Mouse (Mus musculus): Measurements from ENCODE around the gene Cabp4. TPM values are rescaled to one million over a fixed set of nuclear protein-coding genes. Genes with fewer than 3 reads are reported as not detected.
A peak's percentile ranks its signal among the peaks of the same experiment; 100 is the strongest.

The Cabp4 gene
- total and polyA plus RNA-seq, 3 experiments = 0.21 TPM; not detected in 2

DNA sequence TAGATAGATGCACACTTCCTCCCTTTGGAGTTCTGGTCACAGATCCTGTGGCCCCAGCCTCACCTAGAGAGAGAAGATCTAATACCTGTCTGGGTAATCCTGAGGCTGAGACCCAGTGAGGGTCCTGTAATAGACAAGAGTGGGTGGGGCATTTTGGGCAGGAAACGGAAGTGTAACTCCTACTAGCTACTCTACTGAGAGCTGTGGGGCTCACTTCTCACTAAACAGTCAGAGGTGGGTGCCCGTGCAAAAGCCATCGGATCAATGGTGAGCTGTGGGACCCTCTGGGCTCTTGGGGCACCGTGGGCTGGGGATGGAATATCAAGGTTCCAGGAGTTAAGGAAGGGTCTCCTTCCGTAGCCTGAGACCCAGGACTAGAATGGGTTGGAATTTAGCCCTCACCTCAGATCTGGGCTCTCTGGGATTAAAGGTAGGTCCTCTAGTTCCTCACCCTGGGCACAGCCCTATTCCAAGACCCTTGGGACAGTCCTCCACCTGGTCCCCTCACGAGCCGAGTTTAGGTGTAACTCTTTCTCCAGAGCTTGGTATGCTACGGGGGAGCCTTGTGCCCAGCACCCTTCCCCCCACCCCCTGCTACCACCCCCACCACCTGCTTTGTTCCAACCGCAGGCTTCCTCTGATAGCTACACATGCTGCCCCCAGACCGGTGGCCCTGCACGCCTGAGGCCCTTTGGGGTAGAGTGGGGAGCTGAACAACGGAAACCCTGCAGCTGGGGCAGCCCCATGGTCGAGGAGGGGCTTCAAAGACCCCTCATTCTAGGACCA is 10.8 kb upstream of the Cabp4 start:
- Histone ChIP-seq H3K4me3 (no peak overlapping the region), H3K4me1 (ENCODE audit: control insufficient read depth, insufficient read depth, low read length) (peaks cover 7% of the 10 kb centered on the region), H3K9ac (ENCODE audit: low read depth, low read length) (no peak overlapping the region), H3K36me3 (ENCODE audit: control insufficient read depth, insufficient read depth, low read length) (no peaks in the 10 kb centered on the region), H3K79me2 (replicated peaks; ENCODE audit: control insufficient read depth, insufficient read depth, low read length) (no peaks in the 10 kb centered on the region), H3K27ac (no peak overlapping the region), H3K27me3 (ENCODE audit: control insufficient read depth, insufficient read depth, low read length) (no peaks in the 10 kb centered on the region)
- DNase-seq = no peak
- TF ChIP-seq CTCF (IDR thresholded peaks at IDR 0.05) = no peak
- TF ChIP-seq EP300 (IDR thresholded peaks at IDR 0.05; ENCODE audit: insufficient read depth, low read depth, low read length) = no peak
- TF ChIP-seq POLR2A (IDR thresholded peaks at IDR 0.05; ENCODE audit: insufficient read depth, low read depth, low read length) = no peak
- WGBS = 63% methylated on average over 13 of the region's 13 CpGs
- intact Hi-C loops (cut with DNase I) = no loop called here

DNA sequence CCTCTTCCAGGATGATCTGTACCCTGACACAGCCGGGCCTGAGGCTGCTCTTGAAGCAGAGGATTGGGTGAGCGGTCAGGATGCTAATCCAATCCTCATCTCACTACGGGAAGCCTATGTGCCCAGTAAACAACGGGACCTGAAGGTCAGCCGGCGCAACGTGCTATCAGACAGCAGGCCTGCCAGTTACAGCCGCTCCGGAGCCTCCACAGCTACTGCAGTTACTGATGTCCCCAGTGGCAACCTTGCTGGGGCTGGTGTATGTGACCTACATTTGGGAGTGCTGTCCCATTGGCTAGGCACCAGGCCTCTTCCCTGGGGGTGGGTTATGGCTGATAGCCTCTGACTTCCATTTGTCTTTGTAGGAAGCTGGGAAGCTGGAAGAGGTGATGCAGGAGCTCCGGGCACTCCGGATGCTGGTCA is 9.4 kb upstream of the Cabp4 start, which contains the start of gene Ptprcap:
Ptprcap (plus strand) TSS at position 373 of the 423 bp plus-strand sequence.
- no peak for TF ChIP-seq POLR2A (IDR thresholded peaks at IDR 0.05; ENCODE audit: insufficient read depth, low read depth, low read length)
- no peak for TF ChIP-seq CTCF (IDR thresholded peaks at IDR 0.05)
- TF ChIP-seq EP300 (IDR thresholded peaks at IDR 0.05; ENCODE audit: insufficient read depth, low read depth, low read length) = no peak
- Histone ChIP-seq H3K27me3 (ENCODE audit: control insufficient read depth, insufficient read depth, low read length) (no peaks in the 10 kb centered on the region), H3K4me3 (no peak within 1 kb of the TSS), H3K79me2 (replicated peaks; ENCODE audit: control insufficient read depth, insufficient read depth, low read length) (no peaks in the 10 kb centered on the region), H3K9ac (ENCODE audit: low read depth, low read length) (no peak within 1 kb of the TSS), H3K27ac (peak within 1 kb of the TSS; percentile 40; the same call in 1 of the 2 replicates), H3K4me1 (ENCODE audit: control insufficient read depth, insufficient read depth, low read length) (peaks cover 7% of the 10 kb centered on the region), H3K36me3 (ENCODE audit: control insufficient read depth, insufficient read depth, low read length) (no peaks in the 10 kb centered on the region)
- WGBS = 40% methylated on average over 11 of the region's 11 CpGs
- intact Hi-C loops (cut with DNase I) = no loop called here
- DNase-seq = peak in 1 of 2 experiments; percentile 57

DNA sequence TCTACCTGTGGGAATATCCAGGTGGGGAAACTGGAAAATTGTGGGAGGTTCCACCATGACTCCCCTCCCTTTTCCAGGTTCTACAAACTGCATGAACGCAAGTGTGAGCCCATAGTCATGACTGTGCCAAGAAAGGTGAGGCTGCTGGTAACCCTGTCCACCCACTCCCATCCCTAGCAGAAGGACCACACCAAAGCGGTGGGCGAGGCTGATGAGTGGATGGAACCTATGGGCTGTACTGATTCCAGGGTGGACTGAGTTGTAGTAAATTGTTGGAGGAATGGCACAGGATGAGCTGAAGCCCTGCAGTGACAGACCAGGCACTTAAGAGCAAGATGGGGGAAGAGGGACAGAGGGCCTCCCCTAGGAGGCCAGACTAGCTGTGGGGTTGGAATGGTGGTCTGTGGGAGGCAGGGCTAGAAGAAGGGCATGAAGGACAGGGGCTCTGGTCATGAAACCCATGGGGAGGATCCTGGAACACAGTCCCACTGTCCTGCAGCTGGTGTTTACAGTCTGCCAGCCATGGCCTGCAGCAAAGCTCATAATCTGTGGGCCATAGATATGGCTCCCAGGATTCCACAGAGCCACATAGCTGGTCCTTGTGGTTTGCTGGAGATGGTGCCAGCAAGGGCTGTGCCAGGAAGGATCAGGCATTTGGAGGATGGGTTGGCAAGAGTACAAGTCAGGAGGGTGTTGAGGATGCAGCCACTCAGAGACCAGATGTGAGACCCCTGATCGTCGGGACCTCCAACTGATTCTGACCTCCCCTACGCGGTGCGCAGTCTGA is 8.8 kb upstream of the Cabp4 start:
- Histone ChIP-seq H3K9ac (ENCODE audit: low read depth, low read length) (no peak overlapping the region), H3K27ac (peak overlapping the region; percentile 40; the same call in 1 of the 2 replicates), H3K79me2 (replicated peaks; ENCODE audit: control insufficient read depth, insufficient read depth, low read length) (no peaks in the 10 kb centered on the region), H3K27me3 (ENCODE audit: control insufficient read depth, insufficient read depth, low read length) (no peaks in the 10 kb centered on the region), H3K4me3 (no peak overlapping the region), H3K4me1 (ENCODE audit: control insufficient read depth, insufficient read depth, low read length) (peaks cover 10% of the 10 kb centered on the region), H3K36me3 (ENCODE audit: control insufficient read depth, insufficient read depth, low read length) (no peaks in the 10 kb centered on the region)
- no peak for DNase-seq
- TF ChIP-seq CTCF (IDR thresholded peaks at IDR 0.05) = no peak
- intact Hi-C loops (cut with DNase I) = no loop called here
- WGBS = 80% methylated on average over 8 of the region's 8 CpGs

DNA sequence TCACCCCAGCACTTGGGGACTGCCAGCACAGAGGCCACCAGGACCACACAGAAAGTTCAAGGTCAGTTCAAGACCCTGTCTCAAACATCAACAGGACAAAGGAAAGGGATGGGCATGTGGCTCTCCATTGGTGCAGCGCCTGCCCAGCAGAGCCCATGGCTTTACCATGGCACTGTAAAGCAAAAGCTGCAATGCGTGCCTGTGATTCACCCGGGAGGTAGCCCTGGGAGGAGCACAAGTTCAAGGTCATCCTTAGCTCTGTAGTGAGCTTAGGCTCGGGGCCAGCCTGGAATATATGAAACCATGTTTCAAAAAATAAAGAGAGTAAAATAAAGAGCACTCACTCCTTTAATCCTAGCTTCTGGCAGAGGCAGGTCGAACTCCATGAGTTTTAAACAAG is 8.1 kb upstream of the Cabp4 start:
- TF ChIP-seq EP300 (IDR thresholded peaks at IDR 0.05; ENCODE audit: insufficient read depth, low read depth, low read length) = no peak
- H3K9ac ChIP-seq (ENCODE audit: low read depth, low read length) = no peak overlapping the region
- intact Hi-C loops (cut with DNase I) = no loop called here
- H3K79me2 ChIP-seq (replicated peaks; ENCODE audit: control insufficient read depth, insufficient read depth, low read length) = no peaks in the 10 kb centered on the region
- no peaks in the 10 kb centered on the region for H3K36me3 ChIP-seq (ENCODE audit: control insufficient read depth, insufficient read depth, low read length)
- peaks cover 10% of the 10 kb centered on the region for H3K4me1 ChIP-seq (ENCODE audit: control insufficient read depth, insufficient read depth, low read length)
- no peak overlapping the region for H3K27ac ChIP-seq
- 88% methylated on average over 5 of the region's 5 CpGs for whole genome bisulfite sequencing
- H3K27me3 ChIP-seq (ENCODE audit: control insufficient read depth, insufficient read depth, low read length) = no peaks in the 10 kb centered on the region
- no peak overlapping the region for H3K4me3 ChIP-seq
- no peak for DNase-seq

DNA sequence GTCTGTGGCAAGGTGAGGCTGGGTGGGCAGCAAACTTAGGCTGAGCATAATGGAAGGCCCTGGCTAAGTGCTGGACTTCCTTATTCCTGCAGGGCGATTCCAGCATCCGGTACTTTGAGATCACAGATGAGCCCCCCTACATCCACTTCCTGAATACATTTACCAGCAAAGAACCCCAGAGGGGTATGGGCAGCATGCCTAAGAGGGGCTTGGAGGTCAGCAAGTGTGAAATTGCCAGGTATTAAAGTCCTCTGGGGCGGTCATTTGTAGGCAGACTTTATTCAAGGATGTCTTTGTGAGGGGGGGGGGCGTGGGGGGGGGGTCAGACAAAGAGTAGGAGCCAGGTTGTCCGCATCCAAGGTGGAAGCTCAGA is 7.6 kb upstream of the Cabp4 start:
- Histone ChIP-seq H3K4me3 (no peak overlapping the region), H3K27me3 (ENCODE audit: control insufficient read depth, insufficient read depth, low read length) (no peaks in the 10 kb centered on the region), H3K4me1 (ENCODE audit: control insufficient read depth, insufficient read depth, low read length) (peaks cover 10% of the 10 kb centered on the region), H3K79me2 (replicated peaks; ENCODE audit: control insufficient read depth, insufficient read depth, low read length) (no peaks in the 10 kb centered on the region), H3K27ac (no peak overlapping the region), H3K36me3 (ENCODE audit: control insufficient read depth, insufficient read depth, low read length) (no peaks in the 10 kb centered on the region), H3K9ac (ENCODE audit: low read depth, low read length) (no peak overlapping the region)
- DNase-seq = no peak
- intact Hi-C loops (cut with DNase I) = no loop called here
- WGBS = 67% methylated on average over 5 of the region's 5 CpGs
- TF ChIP-seq POLR2A (IDR thresholded peaks at IDR 0.05; ENCODE audit: insufficient read depth, low read depth, low read length) (no peak), EP300 (IDR thresholded peaks at IDR 0.05; ENCODE audit: insufficient read depth, low read depth, low read length) (no peak), CTCF (IDR thresholded peaks at IDR 0.05) (no peak)
